Mouse (Mus musculus) myocyte (in vitro differentiated cells): Measurements from ENCODE around the gene Olfr1023. TPM values are rescaled to one million over a fixed set of nuclear protein-coding genes. Genes with fewer than 3 reads are reported as not detected.

Experiments used
- H3K27me3 ChIP-seq: one replicate; pipeline ENCODE4 v1.6.1; 2011; ENCODE audit not compliant: control insufficient read depth, insufficient read depth, insufficient read length
- H3K36me3 ChIP-seq: one replicate; pipeline ENCODE4 v1.6.1; 2011; ENCODE audit not compliant: control insufficient read depth, insufficient read depth
- H3K4me2 ChIP-seq: one replicate; pipeline ENCODE4 v1.6.1; 2011; ENCODE audit warnings: low read depth, control low read depth
- H3K4me3 ChIP-seq: one replicate; pipeline ENCODE4 v1.5.1; 2011; ENCODE audit warnings: mild to moderate bottlenecking, control low read depth, moderate library complexity
- H3K79me2 ChIP-seq: one replicate; pipeline ENCODE4 v1.6.1; 2011; ENCODE audit not compliant: control insufficient read depth, insufficient read depth
- H3ac ChIP-seq: one replicate; pipeline ENCODE4 v1.6.1; 2011; ENCODE audit not compliant: control insufficient read depth, insufficient read length
- CEBPB ChIP-seq: IDR thresholded peaks from 2 replicates; pipeline ENCODE4 v1.6.1; 2011; ENCODE audit warnings: mild to moderate bottlenecking, moderate library complexity; ENCODE audit not compliant: poor library complexity, insufficient read depth, severe bottlenecking
- E2F4 ChIP-seq: IDR thresholded peaks from one replicate; pipeline ENCODE4 v1.6.1; 2011; ENCODE audit warnings: mild to moderate bottlenecking, control low read depth, moderate library complexity; ENCODE audit not compliant: insufficient read depth
- MAX ChIP-seq: IDR thresholded peaks from one replicate; pipeline ENCODE4 v1.6.1; 2011; ENCODE audit warnings: low read depth, mild to moderate bottlenecking, control low read depth
- MYOD1 ChIP-seq, 3 experiments: IDR thresholded peaks; one replicate each; pipeline ENCODE4 v1.6.1; 2011; ENCODE audit warnings: control low read depth in 2 of 3, low read depth in 2 of 3, mild to moderate bottlenecking in 2 of 3, moderate library complexity in 1 of 3; ENCODE audit not compliant: insufficient read length in 2 of 3, control insufficient read depth in 1 of 3
- POLR2A ChIP-seq: IDR thresholded peaks from one replicate; pipeline ENCODE4 v1.6.1; 2011; ENCODE audit warnings: low read depth, mild to moderate bottlenecking, control low read depth, moderate library complexity; ENCODE audit not compliant: insufficient read length
- POLR2AphosphoS2 ChIP-seq: IDR thresholded peaks from one replicate; pipeline ENCODE4 v1.6.1; 2011; ENCODE audit warnings: low read depth, control low read depth; ENCODE audit not compliant: insufficient read length
- SRF ChIP-seq: IDR thresholded peaks from one replicate; pipeline ENCODE4 v1.6.1; 2011; ENCODE audit warnings: low read depth; ENCODE audit not compliant: control insufficient read depth, insufficient read length
- TCF12 ChIP-seq: IDR thresholded peaks from one replicate; pipeline ENCODE4 v1.6.1; 2011; ENCODE audit warnings: mild to moderate bottlenecking, control low read depth; ENCODE audit not compliant: poor library complexity, insufficient read depth, severe bottlenecking
- TCF3 ChIP-seq: IDR thresholded peaks from one replicate; pipeline ENCODE4 v1.6.1; 2011; ENCODE audit warnings: low read depth, control low read depth; ENCODE audit not compliant: insufficient read length
- USF1 ChIP-seq: IDR thresholded peaks from one replicate; pipeline ENCODE4 v1.6.1; 2011; ENCODE audit warnings: low read depth, mild to moderate bottlenecking, control low read depth, moderate library complexity
- polyA plus RNA-seq: library from polyadenylated mRNA; unstranded; fragments of >200 nt; fragmentation: generic; extraction: Trizol; gene quantifications from one replicate; pipeline ENCODE4 v1.2.1, GENCODE M21; 2012; ENCODE audit warnings: missing spikeins

Olfr1023 gene
- polyA plus RNA-seq, 1 experiment = not detected

DNA sequence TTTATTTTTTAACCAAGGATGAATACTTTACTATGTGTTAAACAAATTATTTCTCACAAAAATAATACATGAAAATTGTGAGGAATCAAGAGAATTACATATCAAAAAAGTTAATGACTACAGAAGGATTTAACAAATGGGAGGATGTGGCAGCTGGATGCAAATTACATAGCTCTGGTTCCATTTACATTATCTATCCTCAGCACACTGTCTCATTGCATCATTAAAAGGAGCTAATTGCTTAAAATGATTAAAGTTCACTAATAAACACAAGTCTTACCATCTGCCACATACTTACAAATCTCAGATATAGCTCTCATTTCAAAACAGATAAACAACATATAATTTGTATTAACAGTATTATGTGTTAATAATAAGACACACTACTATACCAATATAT, 27.8 kb downstream of the Olfr1023 start:
- TF ChIP-seq E2F4 (no peak), POLR2A (no peak), POLR2AphosphoS2 (no peak), SRF (no peak), USF1 (no peak), MAX (no peak), CEBPB (no peak)
- Histone ChIP-seq H3ac (no peak overlapping the region), H3K79me2 (no peaks in the 10 kb centered on the region), H3K4me2 (no peak overlapping the region), H3K4me3 (no peak overlapping the region), H3K27me3 (no peaks in the 10 kb centered on the region), H3K36me3 (no peaks in the 10 kb centered on the region)

DNA sequence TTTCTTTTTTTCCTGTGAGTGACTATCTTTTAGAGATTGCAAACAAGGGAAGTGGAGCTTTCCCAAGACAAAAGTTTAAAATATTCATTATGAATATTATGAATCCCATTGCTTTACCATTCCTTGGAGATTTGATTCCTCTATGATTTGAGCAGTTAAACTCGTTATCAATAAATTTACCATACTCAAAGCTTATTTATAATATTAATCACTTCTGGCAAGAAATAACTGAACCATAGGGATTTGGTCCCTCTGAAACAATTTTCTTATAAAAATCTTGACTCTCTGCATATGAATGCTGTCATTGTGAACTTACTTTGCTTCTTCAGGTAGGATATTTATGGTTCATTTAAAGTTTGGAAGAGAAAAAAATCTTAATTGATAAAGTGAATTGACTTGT, 29.5 kb downstream of the Olfr1023 start, which contains the start of gene Olfr1025-ps1:
Olfr1025-ps1 (plus strand) TSS at position 301 of the 400 bp plus-strand sequence.
- H3K4me2 ChIP-seq = no peak within 1 kb of the TSS
- TF ChIP-seq MYOD1 (IDR thresholded peaks at IDR 0.05; ENCODE audit: control insufficient read depth in 1 of 3, insufficient read length in 2 of 3, low read depth in 2 of 3) = no peak
- TF ChIP-seq TCF12 = no peak
- TF ChIP-seq USF1 = no peak
- no peak for TF ChIP-seq TCF3
- no peak for TF ChIP-seq POLR2A
- no peak for TF ChIP-seq MAX
- no peak for TF ChIP-seq POLR2AphosphoS2
- no peak for TF ChIP-seq CEBPB
- TF ChIP-seq E2F4 = no peak
- no peak within 1 kb of the TSS for H3K4me3 ChIP-seq
- H3ac ChIP-seq = no peak within 1 kb of the TSS
- H3K27me3 ChIP-seq = no peaks in the 10 kb centered on the region
- no peaks in the 10 kb centered on the region for H3K79me2 ChIP-seq
- H3K36me3 ChIP-seq = no peaks in the 10 kb centered on the region

- TF ChIP-seq E2F4 (no peak), MYOD1 (IDR thresholded peaks at IDR 0.05; ENCODE audit: control insufficient read depth in 1 of 3, insufficient read length in 2 of 3, low read depth in 2 of 3) (no peak), MAX (no peak)
- no peaks in the 10 kb centered on the region for H3K36me3 ChIP-seq
Observed at GRCm38 (mm10) chr2:85921258-85921657, 35.8 kb downstream of the Olfr1023 start, which contains the start of gene Olfr1026. Gene Olfr1026 (plus strand): TSS chr2:85921558.

More at GRCm38 (mm10) chr2:85921258-85921657, 35.8 kb downstream of the Olfr1023 start, which contains the start of gene Olfr1026:
- Histone ChIP-seq H3K27me3 (no peaks in the 10 kb centered on the region), H3K4me2 (no peak within 1 kb of the TSS), H3ac (no peak within 1 kb of the TSS), H3K4me3 (no peak within 1 kb of the TSS), H3K79me2 (no peaks in the 10 kb centered on the region)

Other genes with a start within 250 kb of the Olfr1023 start
- gene Olfr1002, start 234.9 kb upstream of the Olfr1023 start, polyA plus RNA-seq = not detected
- not detected for gene Olfr154, start 221.2 kb upstream of the Olfr1023 start, polyA plus RNA-seq
- not detected for gene Olfr1006, start 206.9 kb upstream of the Olfr1023 start, polyA plus RNA-seq
- not detected for gene Olfr1008, start 196.2 kb upstream of the Olfr1023 start, polyA plus RNA-seq
- gene Olfr1009, start 170.2 kb upstream of the Olfr1023 start, polyA plus RNA-seq = not detected
- gene Olfr1012, start 122.9 kb upstream of the Olfr1023 start, polyA plus RNA-seq = not detected
- gene Olfr1013, start 118.5 kb upstream of the Olfr1023 start, polyA plus RNA-seq = not detected
- not detected for gene Olfr1014, start 112.9 kb upstream of the Olfr1023 start, polyA plus RNA-seq
- gene Olfr1015, start 103.6 kb upstream of the Olfr1023 start, polyA plus RNA-seq = not detected
- not detected for gene Olfr1016, start 83.1 kb upstream of the Olfr1023 start, polyA plus RNA-seq
- gene Olfr1018, start 67.2 kb upstream of the Olfr1023 start, polyA plus RNA-seq = not detected
- not detected for gene Olfr1019, start 40.2 kb upstream of the Olfr1023 start, polyA plus RNA-seq
- not detected for gene Olfr1020, start 38.6 kb upstream of the Olfr1023 start, polyA plus RNA-seq
- not detected for gene Olfr1022, start 17.0 kb upstream of the Olfr1023 start, polyA plus RNA-seq
- gene Olfr1024, start 19.4 kb downstream of the Olfr1023 start, polyA plus RNA-seq = not detected
- not detected for gene Olfr1025-ps1, start 29.6 kb downstream of the Olfr1023 start, polyA plus RNA-seq
- gene Olfr1026, start 35.9 kb downstream of the Olfr1023 start, polyA plus RNA-seq = not detected
- not detected for gene Olfr1028, start 64.8 kb downstream of the Olfr1023 start, polyA plus RNA-seq
- gene Olfr1029, start 88.3 kb downstream of the Olfr1023 start, polyA plus RNA-seq = not detected
- gene Olfr1030, start 93.6 kb downstream of the Olfr1023 start, polyA plus RNA-seq = not detected
- gene Olfr1031, start 104.7 kb downstream of the Olfr1023 start, polyA plus RNA-seq = not detected
- gene Olfr1032, start 119.9 kb downstream of the Olfr1023 start, polyA plus RNA-seq = not detected
- not detected for gene Olfr1033, start 135.0 kb downstream of the Olfr1023 start, polyA plus RNA-seq
- gene Olfr1034, start 160.2 kb downstream of the Olfr1023 start, polyA plus RNA-seq = not detected
- not detected for gene Olfr1036, start 188.4 kb downstream of the Olfr1023 start, polyA plus RNA-seq
- gene Olfr1037, start 201.7 kb downstream of the Olfr1023 start, polyA plus RNA-seq = not detected